Mouse (Mus musculus) bone marrow macrophage, adult 2 months (primary cell): ENCODE data around the gene Ywhah.

Experiments used
- CTCF ChIP-seq: IDR thresholded peaks from 2 replicates; pipeline ENCODE4 v1.5.1; 2012; ENCODE audit warnings: low read depth, mild to moderate bottlenecking, low read length, moderate library complexity
- POLR2A ChIP-seq: IDR thresholded peaks from 2 replicates; pipeline ENCODE4 v1.6.1; 2012; ENCODE audit warnings: mild to moderate bottlenecking, low read depth, low read length, borderline replicate concordance

DNA sequence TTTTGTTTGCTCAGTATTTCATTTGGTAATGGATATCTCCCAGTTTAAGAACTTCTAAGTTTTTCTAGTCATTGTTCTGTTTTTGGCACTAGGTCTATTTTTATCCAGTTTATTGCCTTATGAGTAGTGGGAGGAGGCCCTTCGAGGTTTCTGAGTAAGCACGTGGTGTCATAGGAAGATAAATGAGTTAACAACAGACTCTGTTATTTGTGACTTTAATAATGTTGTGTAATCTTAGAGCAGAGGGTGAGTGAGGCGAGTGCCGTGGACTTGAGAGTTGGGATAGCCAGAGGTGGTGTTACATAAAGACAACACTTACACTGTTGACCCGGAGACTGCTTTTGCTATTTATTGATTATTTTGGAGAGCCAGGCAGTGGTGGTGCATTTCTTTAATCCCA lies 5.9 kb downstream of the Ywhah start:
- TF ChIP-seq POLR2A: no peak
- no peak for TF ChIP-seq CTCF
